Mouse (Mus musculus): Measurements from ENCODE around the gene Gmds. TPM values are rescaled to one million over a fixed set of nuclear protein-coding genes. Genes with fewer than 3 reads are reported as not detected.

Gmds gene
- total RNA-seq, 1 experiment: 7.3 TPM

DNA sequence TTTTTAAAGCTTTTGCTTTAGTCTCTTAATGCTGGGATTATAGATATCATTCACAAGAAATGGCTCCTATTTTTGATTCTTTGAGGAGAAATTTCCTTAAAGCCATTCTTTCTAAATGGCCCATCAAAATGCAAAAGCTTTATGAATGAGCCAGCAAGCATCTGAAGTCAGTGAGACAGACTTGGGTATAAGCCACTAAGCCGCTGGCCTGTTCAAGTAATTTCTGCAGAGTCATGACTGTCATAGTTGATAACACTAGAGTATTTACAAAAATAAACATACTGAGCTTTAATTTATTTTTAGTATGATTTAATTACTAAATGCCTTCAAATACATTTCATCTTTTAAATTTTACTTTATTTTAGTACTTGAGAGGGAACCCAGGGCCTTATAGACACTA is 297.7 kb downstream of the Gmds start:
- in situ Hi-C loops (cut with MboI; ENCODE audit: low sequenced_read_pairs in 2 of 2, unreplicated experiment in 2 of 2): no loop called here
- no peak for DNase-seq (ENCODE audit: low read depth, low spot score)
- Histone ChIP-seq H3K9me3 (ENCODE audit: control insufficient read depth, insufficient read depth, low read depth, low read length) (no peaks in the 10 kb centered on the region), H3K36me3 (ENCODE audit: control insufficient read depth, insufficient read depth, low read length, poor library complexity, severe bottlenecking) (no peaks in the 10 kb centered on the region), H3K4me3 (ENCODE audit: insufficient read depth in 1 of 2, low read depth in 1 of 2, low read length in 2 of 2, poor library complexity in 1 of 2, severe bottlenecking in 1 of 2) (no peak overlapping the region), H3K9ac (ENCODE audit: insufficient read depth, low read depth, low read length, poor library complexity, severe bottlenecking) (no peak overlapping the region), H3K27ac (ENCODE audit: insufficient read depth, low read depth, low read length, poor library complexity, severe bottlenecking) (no peak overlapping the region), H3K4me1 (ENCODE audit: control insufficient read depth in 2 of 2, insufficient read depth in 2 of 2, low read length in 2 of 2, poor library complexity in 1 of 2) (no peaks in the 10 kb centered on the region)
- TF ChIP-seq ZC3H11A (IDR thresholded peaks at IDR 0.05; ENCODE audit: borderline replicate concordance, low read depth, low read length) (no peak), MAFK (IDR thresholded peaks at IDR 0.05; ENCODE audit: insufficient read depth, low read depth, low read length) (no peak), ZNF384 (IDR thresholded peaks at IDR 0.05; ENCODE audit: low read depth, low read length) (no peak), HCFC1 (IDR thresholded peaks at IDR 0.05; ENCODE audit: borderline replicate concordance, insufficient read depth, low read length) (no peak), CHD2 (IDR thresholded peaks at IDR 0.05; ENCODE audit: low read depth, low read length) (no peak)

DNA sequence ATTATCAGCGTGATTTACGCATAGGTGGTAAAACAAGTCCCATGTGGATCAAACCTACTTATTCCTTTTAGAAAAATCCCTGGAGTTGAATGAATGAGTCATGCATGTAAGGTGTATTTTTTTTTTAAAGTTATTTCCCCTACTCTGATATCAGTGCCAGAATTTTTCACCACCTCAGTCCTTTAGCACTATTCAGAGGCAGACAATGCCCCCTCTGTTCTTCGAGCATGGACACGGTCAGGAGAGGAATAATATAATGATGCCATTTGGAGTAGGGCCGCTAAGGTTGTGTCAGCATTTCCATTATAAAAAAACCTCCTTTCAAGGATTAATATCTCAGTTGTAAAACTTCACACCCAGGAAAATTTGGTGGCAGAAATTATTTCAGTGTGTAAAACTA is 301.6 kb downstream of the Gmds start:
- no peak overlapping the region for H3K4me3 ChIP-seq (ENCODE audit: insufficient read depth in 1 of 2, low read depth in 1 of 2, low read length in 2 of 2, poor library complexity in 1 of 2, severe bottlenecking in 1 of 2)
- H3K9ac ChIP-seq (ENCODE audit: insufficient read depth, low read depth, low read length, poor library complexity, severe bottlenecking): no peak overlapping the region
- DNase-seq (ENCODE audit: low read depth, low spot score): no peak
- no peaks in the 10 kb centered on the region for H3K9me3 ChIP-seq (ENCODE audit: control insufficient read depth, insufficient read depth, low read depth, low read length)
- in situ Hi-C loops (cut with MboI; ENCODE audit: low sequenced_read_pairs in 2 of 2, unreplicated experiment in 2 of 2): no loop called here
- no peaks in the 10 kb centered on the region for H3K4me1 ChIP-seq (ENCODE audit: control insufficient read depth in 2 of 2, insufficient read depth in 2 of 2, low read length in 2 of 2, poor library complexity in 1 of 2)
- no peak overlapping the region for H3K27ac ChIP-seq (ENCODE audit: insufficient read depth, low read depth, low read length, poor library complexity, severe bottlenecking)
- H3K36me3 ChIP-seq (ENCODE audit: control insufficient read depth, insufficient read depth, low read length, poor library complexity, severe bottlenecking): no peaks in the 10 kb centered on the region
- TF ChIP-seq MAFK (IDR thresholded peaks at IDR 0.05; ENCODE audit: insufficient read depth, low read depth, low read length) (no peak), CHD2 (IDR thresholded peaks at IDR 0.05; ENCODE audit: low read depth, low read length) (no peak), ZNF384 (IDR thresholded peaks at IDR 0.05; ENCODE audit: low read depth, low read length) (no peak), HCFC1 (IDR thresholded peaks at IDR 0.05; ENCODE audit: borderline replicate concordance, insufficient read depth, low read length) (no peak), ZC3H11A (IDR thresholded peaks at IDR 0.05; ENCODE audit: borderline replicate concordance, low read depth, low read length) (no peak)

DNA sequence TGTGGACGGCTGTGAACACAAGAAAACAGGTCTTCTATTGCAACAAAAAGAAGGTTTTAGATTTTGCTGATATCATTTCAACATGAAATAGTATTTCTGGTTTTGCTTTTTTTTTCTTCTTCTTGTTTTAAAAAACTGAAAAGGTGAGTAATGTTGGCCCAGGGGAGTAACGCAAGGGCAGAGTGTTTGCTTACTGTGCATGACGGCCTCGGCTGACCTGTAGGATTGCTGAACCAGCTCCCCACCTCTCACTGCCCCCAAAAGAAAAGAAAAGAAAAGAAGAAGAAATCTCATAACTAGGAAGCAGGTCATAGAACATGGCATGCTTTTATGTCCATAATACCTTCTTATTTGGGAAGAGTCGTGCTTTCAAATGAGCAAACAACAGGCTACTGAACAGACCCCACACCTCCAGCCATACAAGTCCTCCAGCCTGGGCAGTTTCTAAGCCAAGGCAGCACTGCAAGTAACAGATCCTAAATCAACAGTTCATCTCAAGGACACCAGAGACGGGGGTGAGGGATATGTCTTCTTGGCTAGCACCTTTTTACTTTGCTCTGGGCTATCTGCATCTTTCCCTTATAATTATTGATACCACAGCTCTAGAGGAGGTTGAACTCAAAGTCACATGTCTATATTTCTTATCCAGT is 303.6 kb downstream of the Gmds start:
- DNase-seq (ENCODE audit: low read depth, low spot score): no peak
- Histone ChIP-seq H3K27ac (ENCODE audit: insufficient read depth, low read depth, low read length, poor library complexity, severe bottlenecking) (no peak overlapping the region), H3K4me3 (ENCODE audit: insufficient read depth in 1 of 2, low read depth in 1 of 2, low read length in 2 of 2, poor library complexity in 1 of 2, severe bottlenecking in 1 of 2) (no peak overlapping the region), H3K9me3 (ENCODE audit: control insufficient read depth, insufficient read depth, low read depth, low read length) (no peaks in the 10 kb centered on the region), H3K36me3 (ENCODE audit: control insufficient read depth, insufficient read depth, low read length, poor library complexity, severe bottlenecking) (no peaks in the 10 kb centered on the region), H3K9ac (ENCODE audit: insufficient read depth, low read depth, low read length, poor library complexity, severe bottlenecking) (no peak overlapping the region), H3K4me1 (ENCODE audit: control insufficient read depth in 2 of 2, insufficient read depth in 2 of 2, low read length in 2 of 2, poor library complexity in 1 of 2) (no peaks in the 10 kb centered on the region)
- no peak for TF ChIP-seq ZNF384 (IDR thresholded peaks at IDR 0.05; ENCODE audit: low read depth, low read length)
- TF ChIP-seq CHD2 (IDR thresholded peaks at IDR 0.05; ENCODE audit: low read depth, low read length): no peak
- TF ChIP-seq MAFK (IDR thresholded peaks at IDR 0.05; ENCODE audit: insufficient read depth, low read depth, low read length): no peak
- TF ChIP-seq ZC3H11A (IDR thresholded peaks at IDR 0.05; ENCODE audit: borderline replicate concordance, low read depth, low read length): no peak
- no peak for TF ChIP-seq HCFC1 (IDR thresholded peaks at IDR 0.05; ENCODE audit: borderline replicate concordance, insufficient read depth, low read length)
- in situ Hi-C loops (cut with MboI; ENCODE audit: low sequenced_read_pairs in 2 of 2, unreplicated experiment in 2 of 2): no loop called here

DNA sequence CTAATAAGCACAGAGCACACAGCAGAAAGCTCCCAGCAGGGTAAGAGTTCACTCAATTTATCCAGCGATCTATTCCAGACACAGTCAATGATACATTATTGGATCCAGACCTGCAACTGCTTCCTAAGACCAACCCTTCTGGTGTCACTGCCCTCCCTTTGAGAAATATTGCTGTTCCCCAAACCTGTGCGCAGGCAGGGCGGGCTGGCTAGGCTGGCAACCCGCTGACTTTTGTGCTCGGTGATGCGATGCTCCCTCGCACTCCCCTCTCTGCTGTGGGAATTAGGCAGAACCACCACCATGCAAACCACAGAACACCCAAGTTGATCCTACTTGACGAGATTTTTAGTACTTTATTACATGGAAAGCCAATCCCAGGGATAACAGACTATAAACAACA is 304.4 kb downstream of the Gmds start:
- no peak overlapping the region for H3K9ac ChIP-seq (ENCODE audit: insufficient read depth, low read depth, low read length, poor library complexity, severe bottlenecking)
- H3K9me3 ChIP-seq (ENCODE audit: control insufficient read depth, insufficient read depth, low read depth, low read length): no peaks in the 10 kb centered on the region
- no peak for DNase-seq (ENCODE audit: low read depth, low spot score)
- H3K4me3 ChIP-seq (ENCODE audit: insufficient read depth in 1 of 2, low read depth in 1 of 2, low read length in 2 of 2, poor library complexity in 1 of 2, severe bottlenecking in 1 of 2): no peak overlapping the region
- H3K36me3 ChIP-seq (ENCODE audit: control insufficient read depth, insufficient read depth, low read length, poor library complexity, severe bottlenecking): no peaks in the 10 kb centered on the region
- no peak overlapping the region for H3K27ac ChIP-seq (ENCODE audit: insufficient read depth, low read depth, low read length, poor library complexity, severe bottlenecking)
- H3K4me1 ChIP-seq (ENCODE audit: control insufficient read depth in 2 of 2, insufficient read depth in 2 of 2, low read length in 2 of 2, poor library complexity in 1 of 2): no peaks in the 10 kb centered on the region
- no peak for TF ChIP-seq ZC3H11A (IDR thresholded peaks at IDR 0.05; ENCODE audit: borderline replicate concordance, low read depth, low read length)
- in situ Hi-C loops (cut with MboI; ENCODE audit: low sequenced_read_pairs in 2 of 2, unreplicated experiment in 2 of 2): no loop called here

Data from ES-E14 (cell line).